Mouse (Mus musculus) heart, adult 2 months (tissue): ENCODE results near the gene Tns3.

Source experiments
- CTCF ChIP-seq: fragments of 200-600 bp; IDR thresholded peaks from 2 replicates; pipeline ENCODE4 v1.8.1; 2022; ENCODE audit warnings: antibody characterized with exemption, mild to moderate bottlenecking, moderate library complexity
- EP300 ChIP-seq: fragments of 200-500 bp; IDR thresholded peaks from 2 replicates; pipeline ENCODE4 v1.6.1; 2011; ENCODE audit warnings: low read depth, low read length, control low read depth; ENCODE audit not compliant: insufficient read depth
- POLR2A ChIP-seq: fragments of 200-500 bp; IDR thresholded peaks from 2 replicates; pipeline ENCODE4 v1.6.1; 2011; ENCODE audit warnings: mild to moderate bottlenecking, low read depth, low read length, control low read depth; ENCODE audit not compliant: insufficient read depth

- TF ChIP-seq CTCF, result no peak
- TF ChIP-seq POLR2A, result no peak
- TF ChIP-seq EP300, result no peak
Measured at GRCm38 (mm10) chr11:8509614-8510013, 154.7 kb downstream of the Tns3 start.
